Mouse (Mus musculus) left cerebral cortex, postnatal 14 days (tissue): Measurements from ENCODE around the gene Olfr1205. TPM values are rescaled to one million over a fixed set of nuclear protein-coding genes. Genes with fewer than 3 reads are reported as not detected.

Experiments
- DNase-seq, 2 experiments: peaks; one replicate each; pipeline ENCODE4 v3.0.0; 2021 to 2022; ENCODE audit warnings: low spot score in 2 of 2, mixed read lengths in 1 of 2
- intact Hi-C: fragments of 180-260 bp; cut with DNase I; formaldehyde crosslinking; loops from one replicate; pipeline ENCODE4 v1.15.1; 2025
- long read RNA-seq, 2 experiments: library from polyadenylated mRNA; stranded (forward); transcript quantifications; one replicate each; pipeline ENCODE4 v2.0.0; 2021
- total RNA-seq, 2 experiments: library from RNA; stranded (reverse); gene quantifications; 2 replicates each; pipeline ENCODE4 v1.2.3; 2021

Gene Olfr1205
- not detected for total RNA-seq
- long read RNA-seq, experiment 1, result 0 reads
- long read RNA-seq, experiment 2, result 0 reads

DNA sequence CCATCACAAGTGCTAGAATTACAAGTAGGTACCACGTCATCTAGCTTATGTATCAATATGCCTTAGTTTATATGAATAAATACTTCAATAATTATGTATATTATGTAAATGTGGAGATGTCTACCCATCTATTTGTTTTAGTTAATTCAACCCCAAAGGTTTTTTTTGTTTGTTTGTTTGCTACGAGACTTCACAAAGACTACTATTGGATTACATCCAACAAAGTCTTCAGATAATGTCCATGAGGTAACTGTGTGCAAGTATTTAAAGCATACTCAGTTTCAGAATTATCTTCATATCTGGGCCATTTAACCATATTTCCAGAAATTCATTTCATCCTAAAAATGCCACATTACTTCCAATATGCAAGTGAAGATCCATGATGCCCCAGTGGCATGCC is at the start of gene Olfr1205:
TSS of gene Olfr1205 (plus strand) at position 301 of the 400 bp plus-strand sequence.
- intact Hi-C loops, result no loop called here
- no peak for DNase-seq

DNA sequence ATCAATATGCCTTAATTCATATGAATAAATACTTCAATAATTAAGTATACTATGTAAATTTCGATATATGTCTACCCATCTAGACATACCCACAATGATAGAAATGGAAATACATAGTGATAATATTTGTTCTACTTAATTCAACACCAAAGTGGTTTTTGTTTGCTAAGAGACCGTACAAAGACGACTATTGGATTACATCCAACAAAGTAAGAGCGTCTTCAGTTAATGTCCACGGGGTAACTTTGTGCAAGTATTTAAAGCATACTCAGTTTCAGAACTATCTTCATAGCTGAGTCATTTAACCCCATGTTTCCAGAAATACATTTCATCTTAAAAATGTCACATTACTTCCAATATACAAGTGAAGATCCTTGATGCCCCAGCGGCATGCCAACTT is 36.8 kb upstream of the Olfr1205 start, which contains the start of gene Olfr1201:
TSS of gene Olfr1201 (plus strand) at position 301 of the 400 bp plus-strand sequence.
- no peak for DNase-seq
- intact Hi-C loops, result no loop called here

DNA sequence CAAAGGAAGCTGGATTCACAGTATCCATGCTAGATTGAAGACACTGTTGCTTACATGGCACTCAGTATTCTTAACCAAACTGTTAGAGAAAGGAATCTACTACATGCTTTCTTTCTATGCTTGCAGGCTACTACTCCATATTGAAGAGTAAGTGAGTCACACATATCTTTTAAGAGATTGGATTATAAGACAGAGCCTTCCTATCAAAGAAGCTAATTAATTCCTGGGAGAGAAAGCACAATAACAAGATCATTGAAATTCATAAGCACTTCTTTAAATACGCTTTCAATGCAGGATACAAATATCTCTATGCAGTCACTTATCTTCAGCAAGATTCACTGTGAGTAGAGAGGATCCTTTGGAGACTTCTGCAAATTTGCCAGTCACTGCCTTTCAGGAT is 15.3 kb upstream of the Olfr1205 start, which contains the start of gene Olfr1202:
TSS of gene Olfr1202 (plus strand) at position 301 of the 400 bp plus-strand sequence.
- no peak for DNase-seq
- intact Hi-C loops, result no loop called here

DNA sequence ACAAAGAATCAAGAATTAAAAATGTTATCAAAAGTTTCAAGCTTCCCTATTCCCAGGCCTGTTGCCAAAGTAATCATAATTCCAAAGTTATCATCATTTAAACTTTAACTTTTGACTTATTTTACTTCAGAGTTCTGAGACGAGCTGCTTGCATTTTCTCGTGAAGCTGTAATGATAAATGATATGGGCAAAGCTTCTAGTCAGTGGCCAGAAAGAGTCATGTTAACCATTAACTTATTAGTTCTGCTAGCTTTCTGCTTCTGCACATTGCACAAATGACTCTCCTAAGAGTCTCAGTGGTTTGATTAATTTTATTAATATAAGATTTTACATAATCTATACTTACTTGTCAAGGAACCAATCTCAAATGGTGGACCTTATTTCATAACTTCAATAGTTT is 8.9 kb downstream of the Olfr1205 start:
- intact Hi-C loops, result no loop called here
- no peak for DNase-seq

DNA sequence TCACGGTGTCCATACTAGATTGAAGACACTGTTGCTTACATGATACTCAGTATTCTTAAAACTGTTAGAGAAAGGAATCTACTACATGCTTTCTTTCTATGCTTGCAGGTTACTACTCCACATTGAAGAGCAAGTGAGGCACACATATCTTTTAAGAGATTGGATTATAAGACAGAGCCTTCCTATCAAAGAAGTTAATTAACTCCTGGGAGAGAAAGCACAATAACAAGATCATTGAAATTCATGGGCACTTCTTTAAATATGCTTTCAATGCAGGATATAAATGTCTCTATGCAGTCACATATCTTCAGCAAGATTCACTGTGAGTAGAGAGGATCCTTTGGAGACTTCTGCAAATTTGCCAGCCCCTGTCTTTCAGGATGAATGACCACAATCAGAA is 19.5 kb downstream of the Olfr1205 start, which contains the start of gene Olfr1204:
TSS of gene Olfr1204 (plus strand) at position 301 of the 400 bp plus-strand sequence.
- intact Hi-C loops, result no loop called here
- DNase-seq, result no peak

DNA sequence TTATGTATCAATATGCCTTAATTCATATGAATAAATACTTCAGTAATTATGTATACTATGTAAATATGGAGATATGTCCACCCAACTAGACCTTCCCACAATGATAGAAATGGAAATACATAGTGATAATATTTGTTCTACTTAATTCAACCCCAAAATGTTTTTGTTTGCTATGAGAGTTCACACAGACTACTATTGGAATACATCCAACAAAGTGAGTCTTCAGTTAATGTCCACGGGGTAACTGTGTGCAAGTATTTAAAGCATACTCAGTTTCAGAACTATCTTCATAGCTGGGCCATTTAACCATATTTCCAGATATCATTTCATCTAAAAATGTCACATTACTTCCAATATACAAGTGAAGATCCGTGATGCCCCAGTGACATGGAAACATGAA is 33.4 kb downstream of the Olfr1205 start, which contains the start of gene Olfr1206:
TSS of gene Olfr1206 (plus strand) at position 301 of the 400 bp plus-strand sequence.
- intact Hi-C loops, result no loop called here
- no peak for DNase-seq

Other genes starting within 250 kb of the Olfr1205 start
- not detected for gene Olfr1189, start 243.3 kb upstream of the Olfr1205 start, total RNA-seq
- not detected for gene Olfr1191-ps1, start 189.2 kb upstream of the Olfr1205 start, total RNA-seq
- gene Olfr1192-ps1, start 181.2 kb upstream of the Olfr1205 start, total RNA-seq, result not detected
- gene Olfr1193, start 154.1 kb upstream of the Olfr1205 start, total RNA-seq, result not detected
- gene Olfr1195, start 140.6 kb upstream of the Olfr1205 start, total RNA-seq, result not detected
- not detected for gene Olfr1196, start 125.1 kb upstream of the Olfr1205 start, total RNA-seq
- gene Olfr1197, start 97.4 kb upstream of the Olfr1205 start, total RNA-seq, result not detected
- gene Olfr1198, start 78.4 kb upstream of the Olfr1205 start, total RNA-seq, result not detected
- not detected for gene Olfr1199, start 69.3 kb upstream of the Olfr1205 start, total RNA-seq
- gene Olfr1200, start 59.2 kb upstream of the Olfr1205 start, total RNA-seq, result not detected
- gene Olfr1201, start 36.7 kb upstream of the Olfr1205 start, total RNA-seq, result not detected
- not detected for gene Olfr1202, start 15.2 kb upstream of the Olfr1205 start, total RNA-seq
- gene Olfr1204, start 19.6 kb downstream of the Olfr1205 start, total RNA-seq, result not detected
- not detected for gene Olfr1206, start 33.5 kb downstream of the Olfr1205 start, total RNA-seq
- not detected for gene Olfr1208, start 72.6 kb downstream of the Olfr1205 start, total RNA-seq
- not detected for gene Olfr1209, start 85.4 kb downstream of the Olfr1205 start, total RNA-seq
- not detected for gene Olfr1211, start 108.4 kb downstream of the Olfr1205 start, total RNA-seq
- not detected for gene Olfr1212, start 124.2 kb downstream of the Olfr1205 start, total RNA-seq
- gene Gm13762, start 150.5 kb downstream of the Olfr1205 start, total RNA-seq, result not detected
- not detected for gene Olfr1214, start 162.9 kb downstream of the Olfr1205 start, total RNA-seq
- gene Olfr1215, start 177.2 kb downstream of the Olfr1205 start, total RNA-seq, result not detected
- not detected for gene Olfr1216, start 188.6 kb downstream of the Olfr1205 start, total RNA-seq
- gene Olfr1217, start 202.3 kb downstream of the Olfr1205 start, total RNA-seq, result not detected
- not detected for gene Olfr1218, start 231.4 kb downstream of the Olfr1205 start, total RNA-seq